Mouse (Mus musculus) limb, embryonic 13.5 days (tissue): ENCODE data around the gene Gtdc1. TPM values are rescaled to one million over a fixed set of nuclear protein-coding genes. Genes with fewer than 3 reads are reported as not detected.

Source experiments
- ATAC-seq: fragments of 200-750 bp; cut with Nextera tagmentation; 2 replicates; pipeline ENCODE4 v1.8.0; 2017; ENCODE audit warnings: low read depth, moderate number of reproducible peaks, moderate TSS enrichment; ENCODE audit not compliant: low FRiP score
- H3K27ac ChIP-seq: fragments of 300-500 bp; sonication (generic); 2 replicates; pipeline ENCODE4 v1.5.1; 2015; ENCODE audit warnings: inconsistent platforms, mild to moderate bottlenecking, moderate library complexity
- H3K27me3 ChIP-seq: fragments of 300-500 bp; sonication (generic); 2 replicates; pipeline ENCODE4 v1.6.1; 2015; ENCODE audit warnings: mild to moderate bottlenecking, inconsistent platforms
- H3K36me3 ChIP-seq: fragments of 300-500 bp; sonication (generic); 2 replicates; pipeline ENCODE4 v1.6.1; 2015; ENCODE audit warnings: inconsistent platforms, mild to moderate bottlenecking, moderate library complexity
- H3K4me1 ChIP-seq: fragments of 300-500 bp; sonication (generic); 2 replicates; pipeline ENCODE4 v1.6.1; 2015; ENCODE audit warnings: inconsistent platforms
- H3K4me2 ChIP-seq: fragments of 300-500 bp; sonication (generic); replicated peaks from 2 replicates; pipeline ENCODE4 v1.6.1; 2015; ENCODE audit warnings: inconsistent platforms, mild to moderate bottlenecking, moderate library complexity
- H3K4me3 ChIP-seq: fragments of 300-500 bp; sonication (generic); 2 replicates; pipeline ENCODE4 v1.5.1; 2015; ENCODE audit warnings: moderate library complexity, mild to moderate bottlenecking, inconsistent platforms
- H3K9ac ChIP-seq: fragments of 300-500 bp; sonication (generic); 2 replicates; pipeline ENCODE4 v1.6.1; 2015; ENCODE audit warnings: mild to moderate bottlenecking, inconsistent platforms
- H3K9me3 ChIP-seq: fragments of 300-500 bp; sonication (generic); 2 replicates; pipeline ENCODE4 v1.6.1; 2016; ENCODE audit warnings: inconsistent platforms
- WGBS: fragments of 180-500 bp; shearing (Covaris S2); methylation state at CpG from one replicate; pipeline ENCODE4 v1.1.7; 2015; 5-methylcytosine and 5-hydroxymethylcytosine counted together
- polyA plus RNA-seq: library from polyadenylated mRNA; unstranded; fragments of >200 nt; fragmentation: Nextera tagmentation; extraction: Ambion mirVana; gene quantifications from 2 replicates; pipeline ENCODE4 v1.2.1, GENCODE M21; 2015

Gtdc1 gene
- polyA plus RNA-seq, 1 experiment from 2014 or later = 18.4 TPM

GRCm38 (mm10) chr2:44564776-44565692 is 362.4 kb downstream of the Gtdc1 start:
- whole genome bisulfite sequencing = 67% methylated on average over 16 of the region's 16 CpGs
- no peaks in the 10 kb centered on the region for H3K9me3 ChIP-seq

GRCm38 (mm10) chr2:44561789-44562188 is 365.7 kb downstream of the Gtdc1 start:
- Histone ChIP-seq H3K9me3 (no peaks in the 10 kb centered on the region), H3K36me3 (no peaks in the 10 kb centered on the region), H3K4me2 (no peak overlapping the region), H3K4me3 (no peak overlapping the region), H3K27ac (no peak overlapping the region), H3K9ac (no peak overlapping the region), H3K4me1 (peaks cover 26% of the 10 kb centered on the region), H3K27me3 (no peaks in the 10 kb centered on the region; the same call in 1 of the 2 replicates)
- no peak for ATAC-seq
- WGBS = 78% methylated on average over 4 of the region's 4 CpGs

More at GRCm38 (mm10) chr2:44564776-44565692, 362.4 kb downstream of the Gtdc1 start:
- Histone ChIP-seq H3K36me3 (no peaks in the 10 kb centered on the region), H3K27ac (no peak overlapping the region), H3K4me3 (no peak overlapping the region), H3K4me1 (0 out of 2 replicates have a peak, but pooled peaks cover 2% of the 10 kb centered on the region), H3K9ac (no peak overlapping the region), H3K27me3 (no peaks in the 10 kb centered on the region), H3K4me2 (no peak overlapping the region)
- no peak for ATAC-seq

DNA sequence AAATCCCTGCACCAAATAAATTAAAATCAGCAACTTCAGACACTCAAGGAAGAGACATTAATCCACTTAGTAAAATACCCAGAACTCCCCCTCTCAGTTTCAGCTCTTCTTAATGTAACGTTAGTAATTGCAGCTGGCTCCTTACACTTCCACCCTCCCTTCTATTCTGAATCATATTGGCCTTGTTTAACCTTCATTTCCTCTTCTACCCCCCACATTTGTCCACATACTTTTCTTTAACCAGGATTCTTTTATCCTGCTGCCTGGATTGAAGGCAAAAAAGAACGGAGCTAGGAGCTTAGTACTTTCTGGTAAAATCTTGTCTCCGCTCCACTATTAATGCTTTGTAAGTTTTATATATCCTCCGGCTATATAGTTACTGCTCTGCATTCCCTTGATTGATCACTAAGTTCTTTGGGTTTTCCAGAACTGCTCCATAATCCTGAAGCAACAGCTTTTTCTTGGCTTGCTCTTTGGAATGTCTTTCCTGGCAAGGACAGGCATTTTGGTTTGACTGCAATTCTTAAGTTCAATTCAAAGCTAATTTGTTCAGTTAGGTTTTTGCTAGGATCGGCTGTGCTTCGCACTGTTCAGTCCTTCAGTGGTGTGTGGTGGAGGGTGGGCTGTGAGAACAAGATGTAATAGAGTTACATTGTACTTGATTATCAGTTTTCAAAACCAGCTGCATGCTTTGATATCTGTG is 368.1 kb downstream of the Gtdc1 start:
- H3K36me3 ChIP-seq = no peaks in the 10 kb centered on the region
- H3K9ac ChIP-seq = no peak overlapping the region
- H3K4me3 ChIP-seq = no peak overlapping the region
- no peaks in the 10 kb centered on the region for H3K9me3 ChIP-seq
- peaks cover 10% of the 10 kb centered on the region; the same call in 1 of the 2 replicates for H3K27me3 ChIP-seq
- no peak; the same call in 1 of the 2 replicates for ATAC-seq
- H3K27ac ChIP-seq = no peak overlapping the region
- WGBS = 35% methylated on average over 6 of the region's 6 CpGs
- 0 out of 2 replicates have a peak overlapping the region, but pooled peaks have one; percentile 7 for H3K4me2 ChIP-seq
- peaks cover 28% of the 10 kb centered on the region for H3K4me1 ChIP-seq

DNA sequence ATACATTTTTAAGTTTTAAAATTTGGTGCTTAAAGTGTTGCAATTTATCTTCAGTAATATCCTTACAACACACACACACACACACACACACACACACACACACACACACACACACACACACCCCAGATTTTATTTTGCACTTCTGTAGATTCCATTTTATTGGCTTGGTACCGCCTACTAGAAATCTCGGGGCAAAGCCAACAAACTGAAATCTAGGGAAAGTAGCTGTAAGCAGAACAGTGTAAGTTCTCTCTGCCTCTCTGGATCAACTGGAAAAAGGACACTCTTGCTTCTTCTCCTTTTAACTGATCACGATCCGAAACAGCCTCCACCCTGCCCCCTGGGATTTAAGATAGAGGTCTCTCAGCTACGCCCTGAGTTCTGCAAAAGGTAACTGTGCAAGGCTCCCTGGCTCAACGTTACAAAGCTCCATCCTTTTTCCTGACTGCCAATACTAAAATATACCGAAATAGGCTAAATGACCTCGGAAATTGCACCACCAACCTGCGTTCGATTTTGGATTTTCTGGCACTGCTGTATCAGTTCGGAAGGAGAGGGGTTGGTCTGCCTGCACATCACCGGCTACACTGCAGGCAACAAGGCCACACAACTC is 369.7 kb downstream of the Gtdc1 start:
- H3K4me2 ChIP-seq = peak overlapping the region; percentile 84
- no peaks in the 10 kb centered on the region for H3K36me3 ChIP-seq
- H3K27ac ChIP-seq = no peak overlapping the region
- 31% methylated on average over 12 of the region's 12 CpGs for WGBS
- no peak for ATAC-seq
- no peak overlapping the region for H3K9ac ChIP-seq
- H3K9me3 ChIP-seq = no peaks in the 10 kb centered on the region
- peaks cover 10% of the 10 kb centered on the region; the same call in 1 of the 2 replicates for H3K27me3 ChIP-seq
- H3K4me3 ChIP-seq = peak overlapping the region; percentile 52
- peaks cover 28% of the 10 kb centered on the region for H3K4me1 ChIP-seq

- no peaks in the 10 kb centered on the region for H3K9me3 ChIP-seq
- H3K4me2 ChIP-seq = peak overlapping the region; percentile 84
- H3K36me3 ChIP-seq = no peaks in the 10 kb centered on the region
- peaks cover 28% of the 10 kb centered on the region for H3K4me1 ChIP-seq
- no peak overlapping the region for H3K27ac ChIP-seq
- peak overlapping the region; percentile 52 for H3K4me3 ChIP-seq
- H3K9ac ChIP-seq = peak overlapping the region; percentile 73
- peak; percentile 71 for ATAC-seq
- under 1% methylated on average over 42 of the region's 42 CpGs for WGBS
- peaks cover 10% of the 10 kb centered on the region; the same call in 1 of the 2 replicates for H3K27me3 ChIP-seq
Observed at GRCm38 (mm10) chr2:44556861-44557592, 370.4 kb downstream of the Gtdc1 start.

GRCm38 (mm10) chr2:44554716-44555115 is 372.7 kb downstream of the Gtdc1 start:
- Histone ChIP-seq H3K4me1 (peaks cover 27% of the 10 kb centered on the region), H3K4me3 (no peak overlapping the region), H3K36me3 (no peaks in the 10 kb centered on the region), H3K9ac (no peak overlapping the region), H3K27ac (no peak overlapping the region), H3K27me3 (peaks cover 10% of the 10 kb centered on the region; the same call in 1 of the 2 replicates), H3K4me2 (no peak overlapping the region), H3K9me3 (no peaks in the 10 kb centered on the region)
- WGBS = 68% methylated on average over 3 of the region's 3 CpGs
- ATAC-seq = no peak

GRCm38 (mm10) chr2:44549311-44549710 is 378.1 kb downstream of the Gtdc1 start:
- H3K27ac ChIP-seq = no peak overlapping the region
- H3K4me1 ChIP-seq = no peaks in the 10 kb centered on the region
- no peaks in the 10 kb centered on the region for H3K9me3 ChIP-seq
- H3K27me3 ChIP-seq = no peaks in the 10 kb centered on the region
- no peak overlapping the region for H3K4me2 ChIP-seq
- WGBS = 93% methylated on average over 6 of the region's 6 CpGs
- H3K4me3 ChIP-seq = no peak overlapping the region
- ATAC-seq = no peak
- no peaks in the 10 kb centered on the region for H3K36me3 ChIP-seq
- no peak overlapping the region for H3K9ac ChIP-seq

- no peaks in the 10 kb centered on the region for H3K4me1 ChIP-seq
- H3K4me2 ChIP-seq = no peak overlapping the region
- no peaks in the 10 kb centered on the region for H3K27me3 ChIP-seq
- no peak overlapping the region for H3K27ac ChIP-seq
- ATAC-seq = no peak
- H3K4me3 ChIP-seq = no peak overlapping the region
- H3K36me3 ChIP-seq = no peaks in the 10 kb centered on the region
- H3K9ac ChIP-seq = no peak overlapping the region
- H3K9me3 ChIP-seq = no peaks in the 10 kb centered on the region
Observed at GRCm38 (mm10) chr2:44542775-44543174, 384.7 kb downstream of the Gtdc1 start.

DNA sequence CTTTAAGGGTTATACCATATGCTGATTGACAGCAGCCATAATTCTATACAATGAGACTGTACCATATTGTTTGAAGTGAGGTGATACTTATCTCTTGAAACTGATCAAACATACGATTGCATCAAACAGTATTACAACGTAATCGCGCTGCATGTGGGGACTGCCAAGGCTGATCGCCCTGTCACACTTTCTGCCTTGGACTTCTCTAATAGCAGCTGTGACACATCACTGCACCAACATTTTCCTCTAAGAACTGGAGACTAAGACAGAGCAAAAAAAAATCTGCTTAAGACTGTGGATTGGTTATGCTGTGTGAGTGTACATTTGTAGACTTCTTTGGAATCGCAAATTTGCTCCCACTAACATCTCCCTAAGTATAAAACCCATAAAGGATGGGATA is 385.7 kb downstream of the Gtdc1 start:
- Histone ChIP-seq H3K4me2 (no peak overlapping the region), H3K9me3 (no peaks in the 10 kb centered on the region), H3K36me3 (no peaks in the 10 kb centered on the region), H3K9ac (no peak overlapping the region), H3K4me1 (no peaks in the 10 kb centered on the region), H3K4me3 (no peak overlapping the region), H3K27me3 (no peaks in the 10 kb centered on the region), H3K27ac (no peak overlapping the region)
- 90% methylated on average over 6 of the region's 6 CpGs for WGBS
- no peak for ATAC-seq

DNA sequence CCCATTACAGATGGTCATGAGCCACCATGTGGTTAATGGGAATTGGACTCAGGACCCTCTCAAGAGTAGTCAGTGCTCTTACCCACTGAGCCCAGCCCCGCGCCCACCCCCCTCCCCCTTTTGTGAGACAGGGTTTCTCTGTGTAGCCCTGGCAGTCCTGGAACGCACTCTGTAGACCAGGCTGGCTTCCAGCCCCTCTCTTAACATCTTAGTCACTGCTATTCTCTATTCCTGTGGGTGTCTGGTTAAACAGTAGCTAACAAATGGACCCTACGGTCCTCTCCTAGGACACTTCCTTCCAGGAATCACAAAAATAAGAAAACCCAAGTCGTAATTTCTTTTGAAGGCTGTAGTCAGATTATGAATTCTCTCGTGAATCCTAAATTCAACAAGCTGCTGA is 386.6 kb downstream of the Gtdc1 start:
- ATAC-seq = no peak
- H3K4me1 ChIP-seq = no peaks in the 10 kb centered on the region
- no peak overlapping the region for H3K27ac ChIP-seq
- no peak overlapping the region for H3K4me3 ChIP-seq
- no peaks in the 10 kb centered on the region for H3K36me3 ChIP-seq
- H3K9me3 ChIP-seq = no peaks in the 10 kb centered on the region
- no peak overlapping the region for H3K9ac ChIP-seq
- 83% methylated on average over 6 of the region's 6 CpGs for WGBS
- H3K4me2 ChIP-seq = no peak overlapping the region
- H3K27me3 ChIP-seq = no peaks in the 10 kb centered on the region

DNA sequence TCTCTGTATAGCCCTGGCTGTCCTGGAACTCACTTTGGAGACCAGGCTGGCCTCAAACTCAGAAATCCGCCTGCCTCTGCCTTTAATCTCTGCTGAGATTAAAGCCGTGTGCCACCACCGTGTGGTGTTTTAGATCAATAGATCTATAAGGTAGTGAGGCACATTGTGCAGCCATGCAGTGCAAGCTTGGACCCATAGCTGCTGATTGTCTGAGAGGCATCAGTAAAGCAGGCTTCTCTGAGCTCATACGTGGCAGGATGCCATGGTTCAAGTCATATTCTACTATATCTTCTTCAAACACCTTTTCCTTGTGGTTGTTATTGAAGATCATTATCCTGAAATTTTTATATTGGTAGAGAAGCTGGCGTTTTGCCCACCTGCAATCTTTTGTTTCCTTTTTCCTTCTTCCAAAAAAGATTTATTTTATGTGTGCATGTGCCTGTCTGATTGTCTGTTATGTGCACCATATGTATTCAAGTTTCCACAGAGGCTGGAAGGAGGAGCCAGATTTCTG is 388.3 kb downstream of the Gtdc1 start:
- Histone ChIP-seq H3K36me3 (no peaks in the 10 kb centered on the region), H3K9ac (no peak overlapping the region), H3K9me3 (no peaks in the 10 kb centered on the region), H3K27me3 (no peaks in the 10 kb centered on the region), H3K4me3 (no peak overlapping the region), H3K4me2 (no peak overlapping the region), H3K4me1 (0 out of 2 replicates have a peak, but pooled peaks cover 3% of the 10 kb centered on the region), H3K27ac (no peak overlapping the region)
- 79% methylated on average over 5 of the region's 5 CpGs for WGBS
- no peak for ATAC-seq
